Mouse (Mus musculus): ENCODE results near the gene Lsm3.
"Not testable (repeated sequence)": the region's sequence is repeated elsewhere in the genome, so short reads cannot be mapped to it uniquely, and the experiment has no call there.

The Lsm3 gene

DNA sequence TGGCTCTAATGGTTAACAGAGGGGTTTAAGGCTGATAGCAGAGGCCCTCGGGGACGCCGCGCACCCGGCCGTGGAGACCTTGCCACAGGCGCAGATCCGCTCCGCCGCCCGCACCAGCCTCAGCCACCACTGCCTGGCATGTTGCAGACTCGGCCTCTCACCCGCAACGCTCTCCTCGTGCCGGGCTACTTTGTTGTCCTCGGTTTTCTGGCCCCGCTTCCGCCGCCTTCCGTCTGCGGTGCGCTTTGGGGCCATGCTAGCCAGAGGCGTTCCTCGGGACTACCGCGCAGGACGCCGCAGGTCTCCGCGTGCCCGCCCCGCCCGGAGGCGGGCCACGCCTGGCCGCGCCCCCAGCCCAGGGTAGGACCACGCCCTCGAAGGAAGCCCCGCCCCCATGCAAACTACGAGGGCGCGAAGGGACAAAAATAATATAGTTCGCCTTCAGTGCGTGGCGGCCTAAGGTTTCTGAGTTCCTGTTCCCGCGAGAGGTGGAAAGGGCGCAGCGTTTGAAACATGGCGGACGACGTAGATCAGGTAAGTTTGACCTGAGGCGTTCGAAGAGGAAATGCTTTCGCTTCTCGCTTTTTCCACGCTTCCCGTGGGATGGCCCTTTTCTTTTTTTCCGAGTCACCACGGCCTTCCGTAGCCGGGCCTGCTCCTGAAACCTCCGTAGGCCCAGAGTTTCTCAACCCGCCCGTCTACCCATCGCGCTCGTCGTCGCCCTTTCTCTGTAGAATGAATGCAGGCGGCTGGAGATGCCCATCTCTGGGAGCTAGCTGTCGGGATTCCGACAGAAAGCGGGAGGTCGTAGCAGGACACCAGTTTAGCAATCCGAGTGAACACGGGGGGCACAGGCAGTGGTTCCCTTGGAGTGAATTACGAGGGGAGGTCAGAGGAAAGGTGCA is at the start of gene Lsm3, which contains the start of gene Xpc:
TSS of gene Lsm3 (plus strand) at position 384 of the 905 bp plus-strand sequence.
TSS of gene Xpc (minus strand) at position 344 of the 905 bp plus-strand sequence.
- peak; percentile 99 for DNase-seq (ENCODE audit: low spot score in 2 of 2)

DNA sequence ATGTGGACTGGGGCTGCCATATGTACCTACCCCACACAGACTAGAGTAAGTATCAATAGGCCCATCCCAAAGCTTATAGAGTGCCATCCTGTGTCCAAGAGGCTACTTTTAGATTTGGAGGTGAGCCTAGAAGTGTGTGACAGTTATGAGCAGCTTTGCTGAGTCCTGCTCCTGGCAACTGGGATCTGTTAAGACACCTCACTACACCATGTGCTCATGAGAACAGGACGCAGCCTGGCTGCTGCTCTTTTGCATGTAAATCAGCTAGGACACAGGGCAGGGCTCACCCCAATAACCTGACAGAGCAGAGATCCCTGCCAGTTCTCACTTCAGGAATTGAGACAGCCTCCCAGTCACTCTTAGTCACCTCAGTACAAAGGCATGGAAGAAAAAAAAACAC is 48.6 kb upstream of the Lsm3 start:
- no peak for DNase-seq (ENCODE audit: low spot score in 2 of 2)

DNA sequence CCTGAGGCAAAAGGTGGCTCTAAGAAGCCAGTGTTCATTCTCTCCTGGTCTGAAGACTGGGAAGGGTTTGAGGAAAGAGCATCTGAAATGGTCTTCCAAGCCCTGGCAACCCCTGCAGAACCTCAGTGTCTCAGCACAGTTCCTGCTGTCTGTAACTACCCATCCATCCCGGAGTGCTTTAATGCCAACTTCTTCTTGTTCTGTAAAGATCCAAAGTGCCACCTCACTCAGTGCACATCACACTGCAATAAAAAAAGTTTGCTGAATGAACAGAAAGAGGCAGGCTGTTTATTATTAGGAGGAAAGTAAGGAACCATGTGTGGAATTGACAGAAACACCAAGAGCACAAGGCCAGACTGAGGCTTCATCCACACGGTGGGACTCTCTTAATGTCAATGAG is 45.0 kb upstream of the Lsm3 start:
- no peak for DNase-seq (ENCODE audit: low spot score in 2 of 2)

- not testable (repeated sequence) for DNase-seq (ENCODE audit: low spot score in 2 of 2)
Measured at GRCm38 (mm10) chr6:91471427-91471826, 44.3 kb upstream of the Lsm3 start.

GRCm38 (mm10) chr6:91472319-91472718 is 43.4 kb upstream of the Lsm3 start:
- DNase-seq (ENCODE audit: low spot score in 2 of 2), result no peak

GRCm38 (mm10) chr6:91472868-91473804 is 42.6 kb upstream of the Lsm3 start, which contains the start of the genes Chchd4 and Tmem43:
Gene Chchd4, minus strand, starts transcription at chr6:91473546.
Gene Tmem43, plus strand, starts transcription at chr6:91473703.
- DNase-seq (ENCODE audit: low spot score in 2 of 2), result peak; percentile 100

DNA sequence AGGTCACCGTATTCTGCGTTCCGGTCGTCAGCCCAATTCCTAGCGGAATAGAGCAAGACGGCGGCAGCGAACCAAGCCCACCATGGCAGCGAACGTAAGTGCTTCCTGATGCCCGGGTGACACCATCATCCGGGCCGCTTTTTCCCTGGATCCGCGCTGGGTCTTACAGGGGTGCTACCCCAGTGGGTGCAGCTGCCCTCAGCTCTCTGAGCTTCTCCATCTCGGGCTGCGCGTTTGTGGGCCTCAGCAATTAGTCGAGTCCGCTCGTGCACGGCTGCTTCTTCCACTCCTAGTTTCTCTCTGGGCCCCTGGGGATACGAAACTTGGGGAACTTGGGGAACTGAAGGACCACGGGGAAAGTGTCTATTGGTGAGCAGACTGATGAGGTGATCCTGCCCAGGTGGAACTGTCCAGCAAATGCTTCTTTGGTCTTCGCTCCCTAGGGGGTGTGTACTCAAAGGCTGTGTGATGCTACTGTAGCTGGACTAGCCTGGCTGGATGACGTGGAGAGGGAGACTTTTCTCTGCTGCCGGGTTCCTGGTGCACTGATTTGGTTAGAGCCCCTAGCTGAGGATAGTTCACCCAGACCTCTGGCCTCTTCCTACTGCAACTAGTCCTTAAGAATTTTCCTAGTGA is 41.8 kb upstream of the Lsm3 start:
- no peak for DNase-seq (ENCODE audit: low spot score in 2 of 2)

GRCm38 (mm10) chr6:91474441-91475190 is 41.1 kb upstream of the Lsm3 start:
- peak in 1 of 2 experiments; percentile 36 for DNase-seq (ENCODE audit: low spot score in 2 of 2)

GRCm38 (mm10) chr6:91476541-91476940 is 39.2 kb upstream of the Lsm3 start:
- no peak for DNase-seq (ENCODE audit: low spot score in 2 of 2)

DNA sequence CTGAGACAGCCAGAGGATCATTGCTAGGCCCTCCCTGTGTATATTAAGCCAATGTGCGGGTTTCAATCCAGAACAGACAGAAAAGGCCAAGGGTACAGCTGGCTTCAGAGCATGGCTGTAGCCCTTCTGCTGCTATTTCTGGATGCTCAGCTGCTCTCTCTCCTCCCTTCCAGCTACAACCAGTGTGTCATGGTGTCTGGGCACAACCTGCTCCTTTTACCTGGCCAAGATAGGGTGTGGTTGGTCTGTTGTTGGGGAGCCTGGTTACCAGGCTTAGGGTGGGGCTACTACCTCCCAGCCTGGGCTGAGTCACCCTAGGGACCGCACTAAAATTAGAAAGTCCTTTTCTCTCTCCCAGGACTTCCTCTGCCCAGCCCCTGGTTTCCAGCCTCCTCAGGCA is 32.4 kb upstream of the Lsm3 start:
- DNase-seq (ENCODE audit: low spot score in 2 of 2), result no peak

DNA sequence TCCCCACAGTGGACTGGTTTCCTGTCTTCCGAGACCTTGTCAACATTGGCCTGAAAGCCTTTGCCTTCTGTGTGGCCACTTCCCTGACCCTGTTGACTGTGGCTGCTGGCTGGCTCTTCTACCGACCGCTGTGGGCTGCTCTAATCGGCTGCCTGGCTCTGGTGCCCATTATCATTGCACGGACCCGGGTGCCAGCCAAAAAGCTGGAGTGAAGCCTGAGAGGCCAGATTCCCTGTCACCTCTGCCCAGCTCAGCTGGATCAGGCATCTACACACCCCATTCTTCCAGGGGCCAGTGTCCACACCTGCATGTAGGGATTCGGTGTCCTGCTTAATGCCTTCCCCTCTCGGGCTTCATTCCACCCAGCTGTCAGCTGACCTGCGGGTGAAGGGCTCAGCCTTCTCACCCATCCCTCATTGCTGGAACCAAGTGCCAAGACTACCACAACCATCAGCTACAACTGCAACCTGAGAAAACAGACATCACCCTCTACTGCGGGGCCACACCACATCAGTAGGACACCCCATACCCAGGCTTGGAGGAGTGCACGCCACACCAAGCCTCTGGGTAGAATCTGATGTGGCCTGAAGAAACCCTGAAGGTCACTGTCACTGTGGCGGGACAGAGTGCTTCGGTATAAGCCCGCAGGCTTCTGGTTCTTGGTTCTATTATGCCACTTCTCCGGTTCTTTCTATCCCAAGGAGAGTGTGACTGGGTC is 28.8 kb upstream of the Lsm3 start:
- no peak for DNase-seq (ENCODE audit: low spot score in 2 of 2)

DNA sequence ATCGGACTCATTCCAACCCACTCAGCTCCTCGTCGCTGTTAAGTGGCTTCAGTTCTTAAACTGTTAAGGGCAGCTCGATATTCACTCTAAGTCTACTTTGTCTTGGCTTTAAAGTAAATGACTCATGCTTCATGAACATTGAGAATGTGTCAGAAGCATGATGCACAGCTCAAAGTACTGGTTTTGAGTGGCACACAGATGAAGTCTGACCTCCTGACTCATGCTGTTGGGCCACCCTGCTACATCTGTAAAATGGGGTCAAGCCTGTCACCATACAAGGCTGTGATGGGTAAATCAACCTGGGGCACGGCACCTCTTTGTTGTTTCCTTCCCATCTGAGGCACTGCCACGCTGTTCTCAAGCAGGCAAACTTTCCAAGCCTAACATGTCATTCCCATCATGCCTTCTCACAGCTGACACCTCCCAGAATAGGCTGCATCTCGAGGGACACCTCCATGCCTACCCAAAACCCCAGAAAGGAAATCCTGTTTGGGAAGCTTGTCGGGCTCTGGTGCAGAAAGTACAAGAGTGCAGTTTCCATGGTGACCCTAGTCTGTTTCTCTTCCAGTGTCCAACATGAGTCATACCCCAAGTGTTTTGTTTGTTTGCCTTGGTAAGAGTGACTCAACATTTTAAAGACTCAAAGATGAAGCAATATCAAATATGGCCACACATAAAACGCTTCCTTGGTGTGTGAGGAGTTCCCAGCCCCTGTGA is 27.1 kb upstream of the Lsm3 start:
- DNase-seq (ENCODE audit: low spot score in 2 of 2), result peak; percentile 45 to 56

- peak; percentile 58 to 60 for DNase-seq (ENCODE audit: low spot score in 2 of 2)
Measured at GRCm38 (mm10) chr6:91489872-91490271, 25.9 kb upstream of the Lsm3 start.

- no peak for DNase-seq (ENCODE audit: low spot score in 2 of 2)
Measured at GRCm38 (mm10) chr6:91491004-91491403, 24.7 kb upstream of the Lsm3 start.

DNA sequence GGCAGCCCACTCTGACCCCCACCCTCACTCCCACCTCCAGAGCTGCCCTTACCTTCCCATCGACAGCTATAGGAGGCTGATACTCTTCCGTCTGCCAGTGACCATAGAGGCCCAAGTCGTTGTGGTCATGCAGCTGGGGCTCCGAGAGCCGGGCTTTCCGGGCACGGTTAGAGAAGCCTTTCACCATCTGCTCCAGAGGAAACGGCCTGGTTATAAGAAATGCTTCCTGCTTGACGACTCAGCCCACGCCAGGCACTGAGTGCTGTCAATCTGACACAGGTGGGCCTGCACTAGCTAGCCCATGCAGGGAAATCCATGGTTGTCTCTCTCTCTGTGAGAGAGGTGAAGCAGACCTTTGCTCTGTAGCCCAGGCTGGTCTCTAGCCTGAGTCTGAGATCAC is 22.7 kb upstream of the Lsm3 start:
- DNase-seq (ENCODE audit: low spot score in 2 of 2), result no peak

DNA sequence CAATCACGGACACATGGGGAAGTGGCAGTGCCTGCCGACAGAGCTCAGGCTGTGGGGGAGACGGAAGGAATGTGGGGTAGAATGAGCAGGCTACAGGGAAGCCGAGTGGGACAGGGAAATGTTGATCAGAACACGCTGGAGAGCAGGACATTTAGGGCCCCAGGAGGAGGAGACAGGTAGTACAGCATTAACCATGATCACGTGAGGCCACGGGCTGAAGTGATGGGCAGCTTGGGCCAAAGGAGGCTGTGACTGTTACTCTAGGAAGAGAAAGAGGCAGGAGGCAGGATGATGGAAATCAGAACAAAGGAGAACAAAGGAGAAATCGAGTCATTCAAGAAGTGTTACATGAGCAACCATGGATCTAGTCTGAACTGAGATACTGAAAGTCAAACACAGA is 21.2 kb upstream of the Lsm3 start:
- DNase-seq (ENCODE audit: low spot score in 2 of 2), result no peak

GRCm38 (mm10) chr6:91503302-91503701 is 12.4 kb upstream of the Lsm3 start:
- DNase-seq (ENCODE audit: low spot score in 2 of 2), result no peak

DNA sequence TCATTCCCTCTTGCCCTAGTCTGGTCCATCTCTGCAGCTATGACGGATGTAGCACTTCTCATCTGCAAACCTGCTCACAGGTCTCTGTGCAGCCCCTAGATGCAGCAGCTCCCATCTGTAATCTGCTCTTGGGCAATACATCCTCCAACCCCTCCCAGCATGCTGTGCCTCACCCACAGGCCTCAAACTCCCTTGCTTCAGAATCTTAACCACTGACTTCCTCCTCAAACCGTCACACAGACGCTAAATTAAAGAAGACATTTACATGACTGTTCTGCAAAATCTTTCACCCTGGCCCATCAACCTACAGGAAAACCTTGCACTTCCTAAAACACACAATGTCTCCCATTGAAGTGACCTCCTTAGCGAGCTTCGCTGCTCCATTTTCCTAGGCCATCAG is 9.7 kb upstream of the Lsm3 start:
- no peak for DNase-seq (ENCODE audit: low spot score in 2 of 2)

DNA sequence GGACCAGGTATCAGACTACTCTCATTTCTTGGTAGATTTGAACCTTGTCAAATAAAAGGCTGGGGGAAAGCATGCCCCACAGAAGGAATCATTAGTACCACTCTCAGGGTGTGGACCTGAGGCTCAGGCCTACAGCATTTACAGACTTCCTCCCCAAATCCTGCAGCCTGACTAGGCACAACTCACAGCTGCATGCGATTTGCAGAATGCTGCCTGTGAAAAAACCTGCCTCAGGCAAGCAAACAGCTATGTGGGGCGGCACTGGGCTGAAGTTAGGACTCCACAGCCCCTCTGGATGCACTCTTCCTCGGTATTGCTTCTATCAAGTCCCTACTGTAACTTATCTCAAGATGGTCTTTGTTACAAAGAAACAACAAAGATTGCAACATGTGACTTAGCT is 7.7 kb upstream of the Lsm3 start:
- no peak for DNase-seq (ENCODE audit: low spot score in 2 of 2)

GRCm38 (mm10) chr6:91509326-91509725 is 6.4 kb upstream of the Lsm3 start:
- peak; percentile 49 to 75 for DNase-seq (ENCODE audit: low spot score in 2 of 2)

Measured in right cerebral cortex, adult 2 months (tissue).